15 mouse cellular contexts compared by ENCODE assay signal in the genomic region with DNA sequence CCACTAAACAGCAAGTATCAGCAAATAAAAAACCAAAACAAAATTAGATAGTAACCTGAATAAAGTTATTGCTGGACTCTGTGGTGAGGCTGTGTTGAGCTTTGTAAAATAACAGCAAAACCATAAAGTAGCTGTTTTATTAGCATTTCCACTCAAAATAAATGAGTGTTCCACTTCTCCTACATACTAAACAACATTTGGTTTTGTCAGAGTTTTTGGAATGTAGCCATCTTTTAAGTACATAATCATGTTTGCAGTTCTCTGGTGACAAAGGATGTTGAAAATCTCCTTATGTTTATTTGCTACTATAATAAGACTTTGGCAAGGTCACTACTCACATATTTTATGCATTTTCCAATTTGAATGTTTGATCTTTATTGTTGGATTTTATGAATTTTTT.
"Had no signal": no experiment of that assay in that cellular context is flagged by ENCODE, and none has a peak within 500 bp of the region (broad histone marks: within the 10 kb centered on the region; RNA-seq: fewer than 3 reads in every experiment).

No protein-coding gene starts in this region.

- H3K4me2 ChIP-seq: liver, embryonic 12.5 days; midbrain, embryonic 12.5 days; neural tube, embryonic 12.5 days; stomach, embryonic 15.5 days had no signal

- H3K36me3 ChIP-seq: liver, embryonic 12.5 days; midbrain, embryonic 10.5 days; midbrain, embryonic 12.5 days; neural tube, embryonic 12.5 days; stomach, embryonic 15.5 days had no signal

- DNase-seq: lung, adult 2 months; lung, postnatal 10 days; lung, postnatal 36 days; midbrain, embryonic 14.5 days; right cerebral cortex, postnatal 14 days; thymus, adult 2 months; thymus, postnatal 25 days; thymus, postnatal 4 days had no signal

- H3K27me3 ChIP-seq: liver, embryonic 12.5 days; midbrain, embryonic 12.5 days; neural tube, embryonic 12.5 days; stomach, embryonic 15.5 days had no signal

- H3K4me3 ChIP-seq: liver, embryonic 12.5 days; midbrain, embryonic 10.5 days; midbrain, embryonic 12.5 days; neural tube, embryonic 12.5 days; stomach, embryonic 15.5 days had no signal

- H3K27ac ChIP-seq: liver, embryonic 12.5 days; liver, embryonic 14.5 days; midbrain, embryonic 10.5 days; midbrain, embryonic 12.5 days; neural tube, embryonic 12.5 days; stomach, embryonic 15.5 days; stomach, postnatal 0 days had no signal

- H3K4me1 ChIP-seq: liver, embryonic 12.5 days; midbrain, embryonic 10.5 days; midbrain, embryonic 12.5 days; neural tube, embryonic 12.5 days; stomach, embryonic 15.5 days had no signal

- ATAC-seq: liver, embryonic 12.5 days had no signal

- H3K9ac ChIP-seq: liver, embryonic 12.5 days; liver, embryonic 14.5 days; midbrain, embryonic 12.5 days; neural tube, embryonic 12.5 days; stomach, embryonic 15.5 days had no signal

- H3K9me3 ChIP-seq: liver, embryonic 12.5 days; midbrain, embryonic 10.5 days; midbrain, embryonic 12.5 days; neural tube, embryonic 12.5 days; stomach, embryonic 15.5 days had no signal
